Mouse (Mus musculus) spleen, adult 2 months (tissue): ENCODE results near the gene Rab3il1. TPM values are rescaled to one million over a fixed set of nuclear protein-coding genes. Genes with fewer than 3 reads are reported as not detected.

ENCODE experiments used
- DNase-seq, 2 experiments: peaks; one replicate each; pipeline versions ENCODE4 v3.0.0 to v3.0.0-alpha.2; 2012 to 2021; ENCODE audit warnings: low spot score in 2 of 2, low read depth in 1 of 2
- H3K27ac ChIP-seq: fragments of 200-500 bp; 2 replicates; pipeline ENCODE4 v1.5.1; 2012; ENCODE audit warnings: low read length, inconsistent platforms; ENCODE audit not compliant: insufficient read depth
- H3K27me3 ChIP-seq: fragments of 200-500 bp; 2 replicates; pipeline ENCODE4 v1.6.1; 2012; ENCODE audit warnings: mild to moderate bottlenecking, moderate library complexity, low read length, inconsistent platforms; ENCODE audit not compliant: control insufficient read depth, insufficient read depth
- H3K36me3 ChIP-seq: fragments of 200-500 bp; 2 replicates; pipeline ENCODE4 v1.6.1; 2012; ENCODE audit warnings: mild to moderate bottlenecking, low read length, inconsistent platforms; ENCODE audit not compliant: control insufficient read depth, insufficient read depth
- H3K4me1 ChIP-seq: fragments of 200-500 bp; 2 replicates; pipeline ENCODE4 v1.6.1; 2011; ENCODE audit warnings: inconsistent platforms; ENCODE audit not compliant: control insufficient read depth, insufficient read depth, insufficient read length
- H3K4me3 ChIP-seq: fragments of 200-500 bp; 2 replicates; pipeline ENCODE4 v1.5.1; 2011; ENCODE audit warnings: mild to moderate bottlenecking, inconsistent platforms; ENCODE audit not compliant: insufficient read depth, insufficient read length; ENCODE audit errors: extremely low read depth
- CTCF ChIP-seq: fragments of 200-500 bp; IDR thresholded peaks from 2 replicates; pipeline ENCODE4 v1.5.1; 2011; ENCODE audit warnings: mild to moderate bottlenecking, inconsistent platforms; ENCODE audit not compliant: insufficient read depth, insufficient read length, insufficient replicate concordance; ENCODE audit errors: extremely low read depth
- POLR2A ChIP-seq: fragments of 200-500 bp; IDR thresholded peaks from 2 replicates; pipeline ENCODE4 v1.6.1; 2011; ENCODE audit warnings: low read depth, low read length, inconsistent platforms
- WGBS: fragments of 180-500 bp; shearing (Covaris S2); methylation state at CpG from one replicate; pipeline ENCODE4 v1.1.7; 2018; 5-methylcytosine and 5-hydroxymethylcytosine counted together
- polyA plus RNA-seq: library from polyadenylated mRNA; depleted of rRNA; stranded (reverse); fragments of >200 nt; gene quantifications from 2 replicates; pipeline ENCODE4 v1.2.3, GENCODE M21; 2012

Gene Rab3il1
- polyA plus RNA-seq, 1 experiment: 73.5 TPM

- Histone ChIP-seq H3K36me3 (no peaks in the 10 kb centered on the region), H3K4me1 (peaks cover 24% of the 10 kb centered on the region; the same call in 1 of the 2 replicates), H3K4me3 (no peak overlapping the region), H3K27ac (no peak overlapping the region), H3K27me3 (no peaks in the 10 kb centered on the region)
- WGBS: 59% methylated on average over 5 of the region's 5 CpGs
- TF ChIP-seq POLR2A (no peak), CTCF (no peak)
- no peak for DNase-seq
Observed at GRCm38 (mm10) chr19:10065465-10066188, 64.2 kb downstream of the Rab3il1 start.

GRCm38 (mm10) chr19:10066189-10066500, 64.7 kb downstream of the Rab3il1 start:
- H3K36me3 ChIP-seq: no peaks in the 10 kb centered on the region

GRCm38 (mm10) chr19:10066502-10066901, 65.0 kb downstream of the Rab3il1 start:
- TF ChIP-seq CTCF (no peak), POLR2A (no peak)
- no peak overlapping the region for H3K4me3 ChIP-seq
- 57% methylated on average over 3 of the region's 3 CpGs for WGBS
- no peak overlapping the region for H3K27ac ChIP-seq
- no peak for DNase-seq
- no peaks in the 10 kb centered on the region for H3K27me3 ChIP-seq
- H3K36me3 ChIP-seq: no peaks in the 10 kb centered on the region
- peaks cover 24% of the 10 kb centered on the region; the same call in 1 of the 2 replicates for H3K4me1 ChIP-seq

More at GRCm38 (mm10) chr19:10066189-10066500, 64.7 kb downstream of the Rab3il1 start:
- H3K4me1 ChIP-seq: peaks cover 24% of the 10 kb centered on the region; the same call in 1 of the 2 replicates
- no peaks in the 10 kb centered on the region for H3K27me3 ChIP-seq
- DNase-seq: no peak
- TF ChIP-seq CTCF (no peak), POLR2A (no peak)
- no peak overlapping the region for H3K4me3 ChIP-seq
- H3K27ac ChIP-seq: no peak overlapping the region
- WGBS: 75% methylated on average over 4 of the region's 4 CpGs

- no peaks in the 10 kb centered on the region for H3K27me3 ChIP-seq
- no peak for DNase-seq
- peaks cover 29% of the 10 kb centered on the region; the same call in 1 of the 2 replicates for H3K4me1 ChIP-seq
- H3K27ac ChIP-seq: no peak overlapping the region
- no peak overlapping the region for H3K4me3 ChIP-seq
- 84% methylated on average over 7 of the region's 7 CpGs for WGBS
- H3K36me3 ChIP-seq: no peaks in the 10 kb centered on the region
- TF ChIP-seq CTCF: no peak
- TF ChIP-seq POLR2A: no peak
Observed at GRCm38 (mm10) chr19:10067701-10068100, 66.2 kb downstream of the Rab3il1 start.

- DNase-seq: no peak
- WGBS: 36% methylated on average over 8 of the region's 8 CpGs
- TF ChIP-seq POLR2A (no peak), CTCF (no peak)
- no peak overlapping the region for H3K4me3 ChIP-seq
- H3K4me1 ChIP-seq: peaks cover 13% of the 10 kb centered on the region; the same call in 1 of the 2 replicates
- no peak overlapping the region for H3K27ac ChIP-seq
- H3K27me3 ChIP-seq: no peaks in the 10 kb centered on the region
- no peaks in the 10 kb centered on the region for H3K36me3 ChIP-seq
Observed at GRCm38 (mm10) chr19:10070186-10070980, 68.9 kb downstream of the Rab3il1 start.

- Histone ChIP-seq H3K36me3 (no peaks in the 10 kb centered on the region), H3K4me1 (peaks cover 12% of the 10 kb centered on the region; the same call in 1 of the 2 replicates), H3K27me3 (no peaks in the 10 kb centered on the region), H3K27ac (no peak overlapping the region), H3K4me3 (no peak overlapping the region)
- 90% methylated on average over 5 of the region's 5 CpGs for WGBS
- no peak for TF ChIP-seq POLR2A
- TF ChIP-seq CTCF: no peak
- no peak for DNase-seq
Observed at GRCm38 (mm10) chr19:10071166-10071565, 69.7 kb downstream of the Rab3il1 start.
